Mouse (Mus musculus) E14TG2a.4 (cell line): ENCODE data around the gene Lbp.
A peak's percentile ranks its signal among the peaks of the same experiment; 100 is the strongest.

Source experiments
- H3K27me3 ChIP-seq: 2 replicates; pipeline ENCODE4 v1.6.1; 2014; ENCODE audit warnings: low read length, control low read depth; ENCODE audit not compliant: insufficient read depth
- H3K36me3 ChIP-seq: 2 replicates; pipeline ENCODE4 v1.6.1; 2014; ENCODE audit warnings: low read length, control low read depth; ENCODE audit not compliant: insufficient read depth
- H3K4me1 ChIP-seq: replicated peaks from 2 replicates; pipeline ENCODE4 v1.6.1; 2014; ENCODE audit warnings: low read depth, low read length, control low read depth
- H3K4me3 ChIP-seq: replicated peaks from 2 replicates; pipeline ENCODE4 v1.5.1; 2014; ENCODE audit warnings: mild to moderate bottlenecking, low read length
- H3K9me3 ChIP-seq: 2 replicates; pipeline ENCODE4 v1.6.1; 2014; ENCODE audit warnings: low read length, control low read depth
- CTCF ChIP-seq: conservative IDR thresholded peaks from 2 replicates; pipeline ENCODE4 v1.5.1; 2014; ENCODE audit warnings: low read length
- NANOG ChIP-seq: IDR thresholded peaks from 2 replicates; pipeline ENCODE4 v1.6.1; 2014; ENCODE audit warnings: borderline replicate concordance, low read length, mixed read lengths
- POU5F1 ChIP-seq: IDR thresholded peaks from 2 replicates; pipeline ENCODE4 v1.6.1; 2014; ENCODE audit warnings: low read length, borderline replicate concordance

The Lbp gene

GRCm38 (mm10) chr2:158373516-158373915 lies 67.2 kb downstream of the Lbp start:
- no peaks in the 10 kb centered on the region for H3K9me3 ChIP-seq
- peaks cover 36% of the 10 kb centered on the region for H3K27me3 ChIP-seq
- peaks cover 12% of the 10 kb centered on the region for H3K36me3 ChIP-seq
- H3K4me1 ChIP-seq = peaks cover 53% of the 10 kb centered on the region
- TF ChIP-seq CTCF (no peak), NANOG (no peak), POU5F1 (no peak)
- no peak overlapping the region for H3K4me3 ChIP-seq

GRCm38 (mm10) chr2:158375443-158376122 lies 69.3 kb downstream of the Lbp start, which contains the start of gene Snhg11:
Gene Snhg11 (plus strand): TSS chr2:158375638.
- Histone ChIP-seq H3K36me3 (peaks cover 16% of the 10 kb centered on the region), H3K4me3 (peak within 1 kb of the TSS; percentile 83), H3K27me3 (peaks cover 36% of the 10 kb centered on the region), H3K4me1 (peaks cover 52% of the 10 kb centered on the region), H3K9me3 (no peaks in the 10 kb centered on the region)
- TF ChIP-seq POU5F1 = no peak
- TF ChIP-seq NANOG = no peak
- peak; percentile 81 for TF ChIP-seq CTCF

GRCm38 (mm10) chr2:158376123-158376687 lies 69.9 kb downstream of the Lbp start:
- peaks cover 22% of the 10 kb centered on the region for H3K36me3 ChIP-seq
- H3K4me1 ChIP-seq = peaks cover 51% of the 10 kb centered on the region
- H3K9me3 ChIP-seq = no peaks in the 10 kb centered on the region
- peaks cover 36% of the 10 kb centered on the region for H3K27me3 ChIP-seq
- peak overlapping the region; percentile 83 for H3K4me3 ChIP-seq
- TF ChIP-seq NANOG (no peak), POU5F1 (no peak), CTCF (no peak)

- Histone ChIP-seq H3K4me1 (peaks cover 46% of the 10 kb centered on the region), H3K36me3 (peaks cover 23% of the 10 kb centered on the region), H3K4me3 (peak overlapping the region; percentile 83), H3K27me3 (peaks cover 36% of the 10 kb centered on the region), H3K9me3 (no peaks in the 10 kb centered on the region)
- no peak for TF ChIP-seq CTCF
- TF ChIP-seq NANOG = no peak
- TF ChIP-seq POU5F1 = no peak
Observed at GRCm38 (mm10) chr2:158376798-158377197, 70.5 kb downstream of the Lbp start.

- Histone ChIP-seq H3K4me1 (peaks cover 45% of the 10 kb centered on the region), H3K36me3 (peaks cover 23% of the 10 kb centered on the region), H3K9me3 (no peaks in the 10 kb centered on the region), H3K27me3 (peaks cover 34% of the 10 kb centered on the region), H3K4me3 (no peak overlapping the region)
- TF ChIP-seq NANOG (no peak), POU5F1 (no peak)
Observed at GRCm38 (mm10) chr2:158377811-158378210, 71.5 kb downstream of the Lbp start.

- Histone ChIP-seq H3K4me3 (no peak overlapping the region), H3K36me3 (peaks cover 27% of the 10 kb centered on the region), H3K9me3 (no peaks in the 10 kb centered on the region), H3K4me1 (peaks cover 45% of the 10 kb centered on the region), H3K27me3 (peaks cover 17% of the 10 kb centered on the region)
- peak; percentile 91 for TF ChIP-seq CTCF
- no peak for TF ChIP-seq NANOG
- no peak for TF ChIP-seq POU5F1
Observed at GRCm38 (mm10) chr2:158379354-158380078, 73.2 kb downstream of the Lbp start.
